Mouse (Mus musculus) kidney, adult 2 months (tissue): Measurements from ENCODE around the gene Hipk2.

ENCODE experiments used
- CTCF ChIP-seq: fragments of 200-500 bp; conservative IDR thresholded peaks from 2 replicates; pipeline ENCODE4 v1.5.1; 2011; ENCODE audit warnings: low read depth, mild to moderate bottlenecking, control low read depth, low read length, moderate library complexity, mixed read lengths; ENCODE audit not compliant: insufficient read depth, insufficient read length
- POLR2A ChIP-seq: fragments of 200-500 bp; IDR thresholded peaks from one replicate; pipeline ENCODE4 v1.6.1; 2011; ENCODE audit warnings: low read depth, low read length, control low read depth

GRCm38 (mm10) chr6:38923450-38923849, 47.5 kb upstream of the Hipk2 start:
- TF ChIP-seq CTCF (no peak), POLR2A (no peak)
